Mouse (Mus musculus): ENCODE data around the gene Ndufa13. TPM values are rescaled to one million over a fixed set of nuclear protein-coding genes. Genes with fewer than 3 reads are reported as not detected.

The Ndufa13 gene
- polyA plus RNA-seq, 1 experiment from 2014 or later, result 168 TPM

DNA sequence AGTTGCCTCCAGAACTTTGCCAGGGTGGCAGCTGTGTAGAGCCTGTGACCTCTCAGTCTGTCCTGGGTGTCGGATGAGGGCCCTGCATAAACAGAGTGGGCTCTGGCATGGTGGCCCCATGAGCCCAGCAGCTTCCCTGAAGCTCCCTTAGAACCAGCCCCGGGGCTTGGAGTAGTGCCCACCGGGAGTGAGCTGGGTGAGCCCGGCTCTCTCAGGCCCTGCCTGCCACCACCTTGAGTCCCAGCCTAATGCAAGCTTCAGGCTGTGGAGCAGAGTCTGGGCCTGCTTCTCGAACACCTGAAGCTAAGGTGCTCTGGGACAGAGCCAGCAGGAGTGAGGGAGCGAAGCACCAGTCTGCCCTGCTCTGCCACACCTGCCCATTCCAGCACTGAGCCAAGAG, 31.5 kb downstream of the Ndufa13 start:
- DNase-seq (ENCODE audit: low spot score) (no peak), ATAC-seq (ENCODE audit: insufficient number of reproducible peaks, low FRiP score, low TSS enrichment, low read depth) (no peak)
- Histone ChIP-seq H3K4me1 (ENCODE audit: control insufficient read depth, insufficient read depth, low read length) (no peaks in the 10 kb centered on the region), H3K27me3 (ENCODE audit: control insufficient read depth, insufficient read depth, low read length) (no peaks in the 10 kb centered on the region), H3K4me2 (ENCODE audit: low read depth, severe bottlenecking) (no peak overlapping the region), H3K9ac (ENCODE audit: low read length) (no peak overlapping the region), H3K27ac (replicated peaks; ENCODE audit: low read depth, low read length) (no peak overlapping the region), H3K4me3 (ENCODE audit: low read depth, low read length) (no peak overlapping the region), H3K9me3 (ENCODE audit: control insufficient read depth, low read length) (no peaks in the 10 kb centered on the region), H3K36me3 (ENCODE audit: control insufficient read depth, insufficient read depth, low read length) (no peaks in the 10 kb centered on the region)
- WGBS, result 84% methylated on average over 6 of the region's 6 CpGs

- no peak for ATAC-seq (ENCODE audit: insufficient number of reproducible peaks, low FRiP score, low TSS enrichment, low read depth)
- H3K36me3 ChIP-seq (ENCODE audit: control insufficient read depth, insufficient read depth, low read length), result no peaks in the 10 kb centered on the region
- no peak for DNase-seq (ENCODE audit: low spot score)
Measured at GRCm38 (mm10) chr8:69870003-69870765, 32.2 kb downstream of the Ndufa13 start.

GRCm38 (mm10) chr8:69867696-69868326, 34.5 kb downstream of the Ndufa13 start:
- no peak overlapping the region for H3K4me2 ChIP-seq (ENCODE audit: low read depth, severe bottlenecking)
- no peaks in the 10 kb centered on the region for H3K4me1 ChIP-seq (ENCODE audit: control insufficient read depth, insufficient read depth, low read length)
- no peak overlapping the region for H3K27ac ChIP-seq (replicated peaks; ENCODE audit: low read depth, low read length)
- H3K9ac ChIP-seq (ENCODE audit: low read length), result no peak overlapping the region
- DNase-seq (ENCODE audit: low spot score) (no peak), ATAC-seq (ENCODE audit: insufficient number of reproducible peaks, low FRiP score, low TSS enrichment, low read depth) (0 out of 2 replicates have a peak, but pooled peaks have one; percentile 15)
- 70% methylated on average over 5 of the region's 5 CpGs for WGBS
- no peaks in the 10 kb centered on the region for H3K36me3 ChIP-seq (ENCODE audit: control insufficient read depth, insufficient read depth, low read length)
- H3K4me3 ChIP-seq (ENCODE audit: low read depth, low read length), result no peak overlapping the region
- H3K27me3 ChIP-seq (ENCODE audit: control insufficient read depth, insufficient read depth, low read length), result no peaks in the 10 kb centered on the region
- H3K9me3 ChIP-seq (ENCODE audit: control insufficient read depth, low read length), result no peaks in the 10 kb centered on the region

More at GRCm38 (mm10) chr8:69870003-69870765, 32.2 kb downstream of the Ndufa13 start:
- Histone ChIP-seq H3K4me1 (ENCODE audit: control insufficient read depth, insufficient read depth, low read length) (no peaks in the 10 kb centered on the region), H3K4me2 (ENCODE audit: low read depth, severe bottlenecking) (no peak overlapping the region), H3K9me3 (ENCODE audit: control insufficient read depth, low read length) (no peaks in the 10 kb centered on the region), H3K9ac (ENCODE audit: low read length) (no peak overlapping the region), H3K27ac (replicated peaks; ENCODE audit: low read depth, low read length) (no peak overlapping the region), H3K27me3 (ENCODE audit: control insufficient read depth, insufficient read depth, low read length) (no peaks in the 10 kb centered on the region), H3K4me3 (ENCODE audit: low read depth, low read length) (no peak overlapping the region)
- WGBS, result 81% methylated on average over 11 of the region's 11 CpGs

GRCm38 (mm10) chr8:69864180-69864579, 38.2 kb downstream of the Ndufa13 start:
- DNase-seq (ENCODE audit: low spot score) (no peak), ATAC-seq (ENCODE audit: insufficient number of reproducible peaks, low FRiP score, low TSS enrichment, low read depth) (no peak)
- no peaks in the 10 kb centered on the region for H3K36me3 ChIP-seq (ENCODE audit: control insufficient read depth, insufficient read depth, low read length)
- H3K9ac ChIP-seq (ENCODE audit: low read length), result no peak overlapping the region
- no peaks in the 10 kb centered on the region for H3K4me1 ChIP-seq (ENCODE audit: control insufficient read depth, insufficient read depth, low read length)
- no peak overlapping the region for H3K4me3 ChIP-seq (ENCODE audit: low read depth, low read length)
- no peaks in the 10 kb centered on the region for H3K9me3 ChIP-seq (ENCODE audit: control insufficient read depth, low read length)
- WGBS, result 67% methylated on average over 5 of the region's 5 CpGs
- H3K27me3 ChIP-seq (ENCODE audit: control insufficient read depth, insufficient read depth, low read length), result no peaks in the 10 kb centered on the region
- H3K4me2 ChIP-seq (ENCODE audit: low read depth, severe bottlenecking), result no peak overlapping the region
- H3K27ac ChIP-seq (replicated peaks; ENCODE audit: low read depth, low read length), result no peak overlapping the region

DNA sequence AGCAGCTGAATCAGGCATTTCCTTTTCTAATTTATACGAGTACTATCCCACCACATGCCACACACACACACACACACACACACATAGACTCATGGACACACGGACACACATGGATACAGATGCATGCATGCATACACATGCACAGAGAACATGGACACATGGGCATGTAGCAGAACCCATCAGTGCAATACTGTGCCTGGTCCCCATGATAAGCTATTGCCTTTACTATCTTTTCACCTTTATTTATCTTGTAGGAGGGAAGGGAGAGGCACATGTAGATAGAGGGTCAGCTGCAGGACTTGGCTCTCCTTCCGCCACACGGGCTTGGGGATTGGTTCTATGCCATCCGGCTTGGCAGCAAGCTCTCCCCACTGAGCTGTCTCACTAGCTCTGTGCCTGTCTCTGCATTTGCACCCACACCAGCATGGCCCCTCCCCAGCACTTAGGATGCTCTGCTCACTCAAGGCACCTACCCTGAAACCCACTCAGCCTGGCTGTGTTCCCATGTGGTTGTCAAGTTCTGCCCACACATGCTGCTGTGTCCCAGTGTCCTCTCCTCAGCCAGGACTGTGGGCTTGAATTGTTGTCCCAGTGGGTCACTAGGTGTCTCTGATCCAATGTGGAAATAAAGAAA, 38.9 kb downstream of the Ndufa13 start:
- Histone ChIP-seq H3K36me3 (ENCODE audit: control insufficient read depth, insufficient read depth, low read length) (no peaks in the 10 kb centered on the region), H3K27me3 (ENCODE audit: control insufficient read depth, insufficient read depth, low read length) (no peaks in the 10 kb centered on the region), H3K27ac (replicated peaks; ENCODE audit: low read depth, low read length) (no peak overlapping the region), H3K4me2 (ENCODE audit: low read depth, severe bottlenecking) (no peak overlapping the region), H3K9me3 (ENCODE audit: control insufficient read depth, low read length) (no peaks in the 10 kb centered on the region), H3K4me3 (ENCODE audit: low read depth, low read length) (no peak overlapping the region), H3K9ac (ENCODE audit: low read length) (no peak overlapping the region), H3K4me1 (ENCODE audit: control insufficient read depth, insufficient read depth, low read length) (no peaks in the 10 kb centered on the region)
- ATAC-seq (ENCODE audit: insufficient number of reproducible peaks, low FRiP score, low TSS enrichment, low read depth) (no peak), DNase-seq (ENCODE audit: low spot score) (no peak)
- 87% methylated on average over 5 of the region's 5 CpGs for WGBS

DNA sequence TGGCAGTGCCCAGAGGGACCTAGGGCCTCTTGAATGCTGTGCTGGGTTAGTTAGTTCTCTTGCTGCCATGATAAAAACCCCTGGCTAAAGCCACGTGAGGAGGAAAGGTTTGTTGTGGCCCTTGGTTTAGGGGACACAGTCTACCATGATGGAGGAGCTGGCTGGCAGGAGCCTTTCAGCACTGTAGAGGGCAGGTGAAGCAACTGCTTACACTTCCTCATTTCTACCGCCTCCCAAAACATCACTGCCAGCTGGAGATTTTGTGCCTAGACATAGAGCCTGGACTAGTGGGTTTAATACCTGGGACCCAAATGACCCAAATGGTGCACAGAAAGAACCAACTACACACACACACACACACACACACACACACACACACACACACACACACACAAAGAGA, 41.1 kb downstream of the Ndufa13 start:
- 61% methylated on average over 2 of the region's 2 CpGs for WGBS

DNA sequence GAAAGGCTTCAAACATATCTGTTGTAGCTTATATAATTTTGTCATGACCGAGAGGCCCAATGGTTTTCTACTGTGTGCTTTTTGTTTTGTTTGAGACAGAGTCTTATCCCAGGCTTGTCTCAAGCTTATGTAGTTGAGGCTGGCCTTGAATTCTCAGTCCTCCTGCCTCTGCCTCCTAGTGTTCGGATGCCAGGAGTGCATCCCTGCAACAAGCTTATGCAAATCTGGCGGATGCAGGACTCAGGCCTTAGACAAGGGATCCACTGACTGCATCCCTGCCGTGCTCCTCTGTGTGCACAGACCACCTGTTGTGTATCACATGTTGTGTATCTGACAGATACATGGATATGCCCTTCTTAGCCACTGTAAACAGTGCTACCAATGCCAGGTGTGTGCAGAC, 41.6 kb downstream of the Ndufa13 start:
- H3K9me3 ChIP-seq (ENCODE audit: control insufficient read depth, low read length), result no peaks in the 10 kb centered on the region
- H3K4me1 ChIP-seq (ENCODE audit: control insufficient read depth, insufficient read depth, low read length), result no peaks in the 10 kb centered on the region
- H3K36me3 ChIP-seq (ENCODE audit: control insufficient read depth, insufficient read depth, low read length), result no peaks in the 10 kb centered on the region
- no peak overlapping the region for H3K27ac ChIP-seq (replicated peaks; ENCODE audit: low read depth, low read length)
- DNase-seq (ENCODE audit: low spot score) (no peak), ATAC-seq (ENCODE audit: insufficient number of reproducible peaks, low FRiP score, low TSS enrichment, low read depth) (no peak)
- no peaks in the 10 kb centered on the region for H3K27me3 ChIP-seq (ENCODE audit: control insufficient read depth, insufficient read depth, low read length)
- 66% methylated on average over 4 of the region's 4 CpGs for WGBS
- no peak overlapping the region for H3K4me3 ChIP-seq (ENCODE audit: low read depth, low read length)
- no peak overlapping the region for H3K9ac ChIP-seq (ENCODE audit: low read length)
- H3K4me2 ChIP-seq (ENCODE audit: low read depth, severe bottlenecking), result no peak overlapping the region

More for the DNA sequence above, 41.1 kb downstream of the Ndufa13 start:
- ATAC-seq (ENCODE audit: insufficient number of reproducible peaks, low FRiP score, low TSS enrichment, low read depth) (no peak), DNase-seq (ENCODE audit: low spot score) (no peak)
- Histone ChIP-seq H3K9me3 (ENCODE audit: control insufficient read depth, low read length) (no peaks in the 10 kb centered on the region), H3K36me3 (ENCODE audit: control insufficient read depth, insufficient read depth, low read length) (no peaks in the 10 kb centered on the region), H3K27me3 (ENCODE audit: control insufficient read depth, insufficient read depth, low read length) (no peaks in the 10 kb centered on the region), H3K4me2 (ENCODE audit: low read depth, severe bottlenecking) (no peak overlapping the region), H3K27ac (replicated peaks; ENCODE audit: low read depth, low read length) (no peak overlapping the region), H3K4me3 (ENCODE audit: low read depth, low read length) (no peak overlapping the region), H3K4me1 (ENCODE audit: control insufficient read depth, insufficient read depth, low read length) (no peaks in the 10 kb centered on the region), H3K9ac (ENCODE audit: low read length) (no peak overlapping the region)

DNA sequence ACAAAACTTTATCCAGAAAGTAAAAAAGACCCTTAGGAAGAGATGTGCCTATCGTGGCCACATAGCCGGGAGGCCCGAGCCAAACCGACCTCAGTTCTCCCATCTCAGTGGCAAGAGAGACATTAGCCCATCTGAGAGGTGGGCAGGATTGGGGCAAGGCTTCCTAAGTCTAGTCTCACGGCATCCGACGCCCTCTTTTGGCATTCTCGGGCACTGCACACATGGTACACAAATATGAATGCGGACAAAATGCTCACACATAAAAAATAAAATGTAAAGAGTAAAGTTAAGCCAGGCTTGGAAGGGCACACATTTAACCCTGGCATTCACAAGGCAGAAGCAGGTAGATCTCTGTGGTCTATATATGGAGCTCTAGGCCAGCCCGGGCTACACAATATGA, 48.5 kb downstream of the Ndufa13 start:
- DNase-seq (ENCODE audit: low spot score), result no peak
- Histone ChIP-seq H3K9ac (ENCODE audit: low read length) (no peak overlapping the region), H3K4me3 (ENCODE audit: low read depth, low read length) (no peak overlapping the region), H3K4me2 (ENCODE audit: low read depth, severe bottlenecking) (no peak overlapping the region), H3K4me1 (ENCODE audit: control insufficient read depth, insufficient read depth, low read length) (no peaks in the 10 kb centered on the region), H3K9me3 (ENCODE audit: control insufficient read depth, low read length) (no peaks in the 10 kb centered on the region), H3K27me3 (ENCODE audit: control insufficient read depth, insufficient read depth, low read length) (no peaks in the 10 kb centered on the region), H3K27ac (replicated peaks; ENCODE audit: low read depth, low read length) (no peak overlapping the region), H3K36me3 (ENCODE audit: control insufficient read depth, insufficient read depth, low read length) (no peaks in the 10 kb centered on the region)
- no peak for ATAC-seq (ENCODE audit: insufficient number of reproducible peaks, low FRiP score, low TSS enrichment, low read depth)
- 93% methylated on average over 10 of the region's 10 CpGs for WGBS
